Mouse (Mus musculus): Measurements from ENCODE around the gene Ssty1. TPM values are rescaled to one million over a fixed set of nuclear protein-coding genes. Genes with fewer than 3 reads are reported as not detected.
"Not testable (repeated sequence)": the region's sequence is repeated elsewhere in the genome, so short reads cannot be mapped to it uniquely, and the experiment has no call there.

The Ssty1 gene
- not detected in 2 replicates for polyA plus RNA-seq (2016; fragmentation: Nextera tagmentation; extraction: Ambion mirVana)

- not testable (repeated sequence) for H3K27me3 ChIP-seq (ENCODE audit: insufficient read depth, poor library complexity, severe bottlenecking); H3K4me1 ChIP-seq; H3K27ac ChIP-seq; H3K4me3 ChIP-seq; H3K9me3 ChIP-seq; H3K36me3 ChIP-seq; DNase-seq (ENCODE audit: low spot score)
These were observed at the start of gene Ssty1 for GRCm38 (mm10) chrY:18088816-18089215. Ssty1 (plus strand) TSS chrY:18089116.

GRCm38 (mm10) chrY:18061712-18062111, 27.2 kb upstream of the Ssty1 start, which contains the start of gene Gm21764:
Gm21764 (minus strand) TSS chrY:18061812.
- not testable (repeated sequence) for H3K27ac ChIP-seq; H3K27me3 ChIP-seq (ENCODE audit: insufficient read depth, poor library complexity, severe bottlenecking); DNase-seq (ENCODE audit: low spot score); H3K4me1 ChIP-seq; H3K36me3 ChIP-seq; H3K4me3 ChIP-seq; H3K9me3 ChIP-seq
- WGBS: no CpG with 5 or more reads among the region's 3 CpGs

Other genes starting within 250 kb of the Ssty1 start
- not detected in 2 replicates for gene Gm21904, start 242.8 kb upstream of the Ssty1 start, polyA plus RNA-seq (2016; fragmentation: Nextera tagmentation; extraction: Ambion mirVana)
- not detected in 2 replicates for gene Gm20772, start 214.4 kb upstream of the Ssty1 start, polyA plus RNA-seq (2016; fragmentation: Nextera tagmentation; extraction: Ambion mirVana)
- not detected in 2 replicates for gene Gm20831, start 214.4 kb upstream of the Ssty1 start, polyA plus RNA-seq (2016; fragmentation: Nextera tagmentation; extraction: Ambion mirVana)
- not detected in 2 replicates for gene Srsy, start 151.8 kb upstream of the Ssty1 start, polyA plus RNA-seq (2016; fragmentation: Nextera tagmentation; extraction: Ambion mirVana)
- not detected in 2 replicates for gene Gm21764, start 27.3 kb upstream of the Ssty1 start, polyA plus RNA-seq (2016; fragmentation: Nextera tagmentation; extraction: Ambion mirVana)